Mouse (Mus musculus): ENCODE data around the gene Esrp2. TPM values are rescaled to one million over a fixed set of nuclear protein-coding genes. Genes with fewer than 3 reads are reported as not detected.

Esrp2 gene
- polyA plus RNA-seq, 1 experiment from 2014 or later, result 2.9 TPM

GRCm38 (mm10) chr8:106163251-106163650, 26.5 kb upstream of the Esrp2 start:
- Histone ChIP-seq H3K27ac (no peak overlapping the region), H3K4me3 (no peak overlapping the region), H3K27me3 (no peaks in the 10 kb centered on the region), H3K9me3 (replicated peaks) (no peaks in the 10 kb centered on the region), H3K4me2 (replicated peaks) (no peak overlapping the region), H3K36me3 (peaks cover 50% of the 10 kb centered on the region), H3K4me1 (0 out of 2 replicates have a peak, but pooled peaks cover 3% of the 10 kb centered on the region), H3K9ac (no peak overlapping the region)
- ATAC-seq (ENCODE audit: low FRiP score), result no peak
- 90% methylated on average over 9 of the region's 9 CpGs for WGBS

- no peak overlapping the region for H3K4me2 ChIP-seq (replicated peaks)
- no peak overlapping the region for H3K27ac ChIP-seq
- no peaks in the 10 kb centered on the region for H3K9me3 ChIP-seq (replicated peaks)
- no peaks in the 10 kb centered on the region for H3K4me1 ChIP-seq
- peaks cover 68% of the 10 kb centered on the region for H3K36me3 ChIP-seq
- no peaks in the 10 kb centered on the region for H3K27me3 ChIP-seq
- H3K4me3 ChIP-seq, result no peak overlapping the region
- H3K9ac ChIP-seq, result no peak overlapping the region
- WGBS, result 90% methylated on average over 6 of the region's 6 CpGs
- no peak for ATAC-seq (ENCODE audit: low FRiP score)
Observed at GRCm38 (mm10) chr8:106159876-106160275, 23.1 kb upstream of the Esrp2 start.

GRCm38 (mm10) chr8:106158381-106158780, 21.6 kb upstream of the Esrp2 start:
- Histone ChIP-seq H3K4me1 (no peaks in the 10 kb centered on the region), H3K4me3 (no peak overlapping the region), H3K9ac (no peak overlapping the region), H3K36me3 (peaks cover 61% of the 10 kb centered on the region), H3K4me2 (replicated peaks) (no peak overlapping the region), H3K27ac (no peak overlapping the region), H3K9me3 (replicated peaks) (no peaks in the 10 kb centered on the region), H3K27me3 (no peaks in the 10 kb centered on the region)
- WGBS, result 92% methylated on average over 10 of the region's 10 CpGs
- no peak for ATAC-seq (ENCODE audit: low FRiP score)

- H3K27me3 ChIP-seq, result no peaks in the 10 kb centered on the region
- no peak for ATAC-seq (ENCODE audit: low FRiP score)
- 100% methylated on average over 1 of the region's 1 CpGs for WGBS
- H3K9ac ChIP-seq, result no peak overlapping the region
- H3K9me3 ChIP-seq (replicated peaks), result no peaks in the 10 kb centered on the region
- no peak overlapping the region for H3K27ac ChIP-seq
- H3K4me2 ChIP-seq (replicated peaks), result no peak overlapping the region
- no peak overlapping the region for H3K4me3 ChIP-seq
- H3K4me1 ChIP-seq, result no peaks in the 10 kb centered on the region
- H3K36me3 ChIP-seq, result peaks cover 52% of the 10 kb centered on the region
Observed at GRCm38 (mm10) chr8:106157419-106157818, 20.6 kb upstream of the Esrp2 start.

- Histone ChIP-seq H3K4me3 (no peak overlapping the region), H3K27me3 (no peaks in the 10 kb centered on the region; the same call in 1 of the 2 replicates), H3K9me3 (replicated peaks) (no peaks in the 10 kb centered on the region), H3K9ac (no peak overlapping the region), H3K4me2 (replicated peaks) (no peak overlapping the region), H3K4me1 (peaks cover 13% of the 10 kb centered on the region), H3K36me3 (peaks cover 20% of the 10 kb centered on the region), H3K27ac (no peak overlapping the region)
- WGBS, result 82% methylated on average over 4 of the region's 4 CpGs
- no peak for ATAC-seq (ENCODE audit: low FRiP score)
Observed at GRCm38 (mm10) chr8:106152876-106153275, 16.1 kb upstream of the Esrp2 start.

- Histone ChIP-seq H3K4me1 (peaks cover 13% of the 10 kb centered on the region), H3K27me3 (no peaks in the 10 kb centered on the region; the same call in 1 of the 2 replicates), H3K4me2 (replicated peaks) (peak overlapping the region; percentile 78), H3K4me3 (peak overlapping the region; percentile 75), H3K27ac (no peak overlapping the region), H3K36me3 (peaks cover 13% of the 10 kb centered on the region; the same call in 1 of the 2 replicates), H3K9ac (peak overlapping the region; percentile 80; the same call in 1 of the 2 replicates), H3K9me3 (replicated peaks) (no peaks in the 10 kb centered on the region)
- ATAC-seq (ENCODE audit: low FRiP score), result no peak
- 87% methylated on average over 9 of the region's 9 CpGs for WGBS
Observed at GRCm38 (mm10) chr8:106151041-106151440, 14.3 kb upstream of the Esrp2 start.

GRCm38 (mm10) chr8:106150653-106151000, 13.9 kb upstream of the Esrp2 start:
- peak overlapping the region; percentile 80 for H3K9ac ChIP-seq
- peaks cover 13% of the 10 kb centered on the region for H3K4me1 ChIP-seq
- WGBS, result 23% methylated on average over 8 of the region's 8 CpGs
- H3K36me3 ChIP-seq, result peaks cover 11% of the 10 kb centered on the region; the same call in 1 of the 2 replicates
- no peak; the same call in 1 of the 2 replicates for ATAC-seq (ENCODE audit: low FRiP score)
- H3K9me3 ChIP-seq (replicated peaks), result no peaks in the 10 kb centered on the region
- peak overlapping the region; percentile 78 for H3K4me2 ChIP-seq (replicated peaks)
- peak overlapping the region; percentile 75 for H3K4me3 ChIP-seq
- H3K27ac ChIP-seq, result 0 out of 2 replicates have a peak overlapping the region, but pooled peaks have one; percentile 9
- H3K27me3 ChIP-seq, result no peaks in the 10 kb centered on the region; the same call in 1 of the 2 replicates

GRCm38 (mm10) chr8:106149801-106150652, 13.3 kb upstream of the Esrp2 start, which contains the start of gene Pla2g15:
Gene Pla2g15, plus strand, starts transcription at chr8:106150399.
- WGBS, result 2% methylated on average over 38 of the region's 38 CpGs
- H3K27ac ChIP-seq, result 0 out of 2 replicates have a peak within 1 kb of the TSS, but pooled peaks have one; percentile 9

GRCm38 (mm10) chr8:106149025-106149424, 12.3 kb upstream of the Esrp2 start:
- Histone ChIP-seq H3K27ac (no peak overlapping the region), H3K9me3 (replicated peaks) (no peaks in the 10 kb centered on the region), H3K4me3 (no peak overlapping the region), H3K36me3 (no peaks in the 10 kb centered on the region), H3K4me1 (peaks cover 13% of the 10 kb centered on the region), H3K4me2 (replicated peaks) (no peak overlapping the region), H3K27me3 (no peaks in the 10 kb centered on the region; the same call in 1 of the 2 replicates), H3K9ac (no peak overlapping the region)
- ATAC-seq (ENCODE audit: low FRiP score), result no peak
- WGBS, result 88% methylated on average over 6 of the region's 6 CpGs

More at GRCm38 (mm10) chr8:106149801-106150652, 13.3 kb upstream of the Esrp2 start, which contains the start of gene Pla2g15:
- ATAC-seq (ENCODE audit: low FRiP score), result peak; percentile 98
- Histone ChIP-seq H3K9ac (peak within 1 kb of the TSS; percentile 80), H3K4me2 (replicated peaks) (peak within 1 kb of the TSS; percentile 78), H3K4me3 (peak within 1 kb of the TSS; percentile 75), H3K9me3 (replicated peaks) (no peaks in the 10 kb centered on the region), H3K27me3 (no peaks in the 10 kb centered on the region; the same call in 1 of the 2 replicates), H3K36me3 (peaks cover 8% of the 10 kb centered on the region; the same call in 1 of the 2 replicates), H3K4me1 (peaks cover 13% of the 10 kb centered on the region)

- ATAC-seq (ENCODE audit: low FRiP score), result no peak
- Histone ChIP-seq H3K27ac (no peak overlapping the region), H3K9me3 (replicated peaks) (no peaks in the 10 kb centered on the region), H3K4me1 (peaks cover 13% of the 10 kb centered on the region), H3K9ac (no peak overlapping the region), H3K36me3 (no peaks in the 10 kb centered on the region), H3K27me3 (no peaks in the 10 kb centered on the region; the same call in 1 of the 2 replicates), H3K4me3 (no peak overlapping the region), H3K4me2 (replicated peaks) (no peak overlapping the region)
- WGBS, result 87% methylated on average over 6 of the region's 6 CpGs
Observed at GRCm38 (mm10) chr8:106147868-106148565, 11.2 kb upstream of the Esrp2 start.

GRCm38 (mm10) chr8:106146014-106146413, 9.2 kb upstream of the Esrp2 start:
- no peak overlapping the region for H3K9ac ChIP-seq
- ATAC-seq (ENCODE audit: low FRiP score), result no peak
- no peak overlapping the region for H3K4me3 ChIP-seq
- peaks cover 6% of the 10 kb centered on the region for H3K4me1 ChIP-seq
- H3K4me2 ChIP-seq (replicated peaks), result no peak overlapping the region
- H3K36me3 ChIP-seq, result no peaks in the 10 kb centered on the region
- H3K27ac ChIP-seq, result no peak overlapping the region
- 91% methylated on average over 4 of the region's 4 CpGs for WGBS
- no peaks in the 10 kb centered on the region; the same call in 1 of the 2 replicates for H3K27me3 ChIP-seq
- no peaks in the 10 kb centered on the region for H3K9me3 ChIP-seq (replicated peaks)

GRCm38 (mm10) chr8:106145331-106145730, 8.6 kb upstream of the Esrp2 start:
- H3K27me3 ChIP-seq, result peaks cover 2% of the 10 kb centered on the region
- no peaks in the 10 kb centered on the region for H3K9me3 ChIP-seq (replicated peaks)
- H3K4me2 ChIP-seq (replicated peaks), result no peak overlapping the region
- no peak overlapping the region for H3K27ac ChIP-seq
- H3K4me3 ChIP-seq, result no peak overlapping the region
- no peak overlapping the region for H3K9ac ChIP-seq
- no peaks in the 10 kb centered on the region for H3K36me3 ChIP-seq
- WGBS, result 86% methylated on average over 2 of the region's 2 CpGs
- 0 out of 2 replicates have a peak, but pooled peaks cover 2% of the 10 kb centered on the region for H3K4me1 ChIP-seq
- ATAC-seq (ENCODE audit: low FRiP score), result no peak

Data from hindbrain, embryonic 12.5 days (tissue).